Mouse (Mus musculus) liver, postnatal 0 days (tissue): Measurements from ENCODE around the gene Cstad.

Experiments used
- CTCF ChIP-seq: sonication (generic); IDR thresholded peaks from 2 replicates; pipeline ENCODE4 v1.5.1; 2016; ENCODE audit warnings: antibody characterized with exemption, low read depth
- EP300 ChIP-seq: IDR thresholded peaks from 2 replicates; pipeline ENCODE4 v1.6.1; 2016; ENCODE audit warnings: antibody characterized with exemption, low read depth, mild to moderate bottlenecking

DNA sequence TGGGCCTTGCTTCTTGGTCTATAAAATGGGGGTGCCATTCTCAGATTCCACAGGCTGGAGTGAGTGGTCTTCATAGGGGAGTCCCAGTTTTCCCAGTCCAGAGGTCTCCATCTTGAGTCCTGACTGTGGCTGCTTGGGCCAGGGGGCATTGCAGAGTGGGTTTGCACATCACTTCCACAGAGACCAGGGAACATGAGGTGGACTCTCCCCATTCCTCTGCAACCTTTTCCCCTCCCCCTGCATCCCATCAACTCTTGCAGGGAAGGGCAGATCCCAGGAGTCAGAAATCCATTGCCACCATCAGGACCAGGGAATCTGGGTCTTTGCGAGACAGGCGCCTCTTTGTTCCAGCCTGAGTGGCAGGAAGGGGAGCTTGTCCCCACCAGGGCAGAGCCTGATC lies 21.0 kb downstream of the Cstad start:
- TF ChIP-seq CTCF (no peak), EP300 (no peak)
